20 mouse cellular contexts compared by ENCODE assay signal in genomic region chr5:34999281-34999680, GRCm38 (mm10). TPM values are rescaled to one million over a fixed set of nuclear protein-coding genes. Genes with fewer than 3 reads are reported as not detected.
DNase-seq lines count a peak whose midpoint lies in the region; ATAC-seq and TF ChIP-seq lines count a peak whose summit lies in the region.
"Had no signal": no experiment of that assay in that cellular context is flagged by ENCODE, and none has a peak within 500 bp of the region (broad histone marks: within the 10 kb centered on the region; RNA-seq: fewer than 3 reads in every experiment).

No protein-coding gene starts in this region.

- ATAC-seq in hindbrain, postnatal 0 days = no peak
- no peak for ATAC-seq in hindbrain, embryonic 13.5 days (ENCODE audit: low FRiP score)
- ATAC-seq in limb, embryonic 13.5 days (ENCODE audit: low FRiP score, low read depth) = no peak

- H3K9ac ChIP-seq in hindbrain, postnatal 0 days (replicated peaks; ENCODE audit: low read length) = no peak overlapping the region
- H3K9ac ChIP-seq in hindbrain, embryonic 13.5 days = no peak overlapping the region
- no peak overlapping the region for H3K9ac ChIP-seq in limb, embryonic 13.5 days
- H3K9ac ChIP-seq: heart, embryonic 15.5 days; liver, embryonic 15.5 days; neural tube, embryonic 13.5 days had no signal

- 76% methylated on average over 6 of the region's 6 CpGs for WGBS in hindbrain, postnatal 0 days
- WGBS in hindbrain, embryonic 13.5 days = 76% methylated on average over 6 of the region's 6 CpGs
- WGBS in limb, embryonic 13.5 days = 64% methylated on average over 6 of the region's 6 CpGs

- no peaks in the 10 kb centered on the region for H3K9me3 ChIP-seq in hindbrain, postnatal 0 days (ENCODE audit: low read length)
- H3K9me3 ChIP-seq in hindbrain, embryonic 13.5 days = no peaks in the 10 kb centered on the region
- H3K9me3 ChIP-seq in limb, embryonic 13.5 days = no peaks in the 10 kb centered on the region
- H3K9me3 ChIP-seq: forebrain, embryonic 10.5 days; heart, embryonic 15.5 days; liver, embryonic 15.5 days; neural tube, embryonic 13.5 days had no signal

- no peak for TF ChIP-seq CTCF in hindbrain, postnatal 0 days (IDR thresholded peaks at IDR 0.05; ENCODE audit: low read depth)

- peaks cover 4% of the 10 kb centered on the region; the same call in 1 of the 2 replicates for H3K4me1 ChIP-seq in hindbrain, postnatal 0 days (ENCODE audit: insufficient read depth, low read length)
- H3K4me1 ChIP-seq in hindbrain, embryonic 13.5 days (replicated peaks) = peaks cover 42% of the 10 kb centered on the region
- H3K4me1 ChIP-seq in limb, embryonic 13.5 days = peaks cover 40% of the 10 kb centered on the region

- no peaks in the 10 kb centered on the region for H3K36me3 ChIP-seq in hindbrain, postnatal 0 days (ENCODE audit: insufficient read depth, low read length)
- H3K36me3 ChIP-seq in hindbrain, embryonic 13.5 days = 0 out of 2 replicates have a peak, but pooled peaks cover 7% of the 10 kb centered on the region
- peaks cover 9% of the 10 kb centered on the region for H3K36me3 ChIP-seq in limb, embryonic 13.5 days
- H3K36me3 ChIP-seq: heart, embryonic 15.5 days; neural tube, embryonic 13.5 days had no signal

- H3K4me2 ChIP-seq in hindbrain, postnatal 0 days (ENCODE audit: low read depth, low read length) = no peak overlapping the region
- H3K4me2 ChIP-seq in hindbrain, embryonic 13.5 days = no peak overlapping the region
- peak overlapping the region; percentile 5; the same call in 1 of the 2 replicates for H3K4me2 ChIP-seq in limb, embryonic 13.5 days (replicated peaks)
- H3K4me2 ChIP-seq: heart, embryonic 15.5 days; liver, embryonic 15.5 days; midbrain, embryonic 11.5 days; neural tube, embryonic 13.5 days had no signal

- peak overlapping the region; percentile 48; the same call in 1 of the 2 replicates for H3K27ac ChIP-seq in hindbrain, postnatal 0 days
- no peak overlapping the region for H3K27ac ChIP-seq in hindbrain, embryonic 13.5 days
- no peak overlapping the region for H3K27ac ChIP-seq in limb, embryonic 13.5 days
- H3K27ac ChIP-seq: heart, embryonic 15.5 days; liver, embryonic 15.5 days; macrophage; neural tube, embryonic 13.5 days had no signal

- H3K4me3 ChIP-seq in hindbrain, postnatal 0 days (ENCODE audit: low read length) = no peak overlapping the region
- H3K4me3 ChIP-seq in hindbrain, embryonic 13.5 days = no peak overlapping the region
- H3K4me3 ChIP-seq in limb, embryonic 13.5 days = no peak overlapping the region
- H3K4me3 ChIP-seq: forebrain, embryonic 10.5 days; heart, embryonic 15.5 days; liver, embryonic 15.5 days; neural tube, embryonic 13.5 days had no signal

- DNase-seq in hindbrain, postnatal 0 days (ENCODE audit: low spot score) = no peak
- peak; percentile 57 for DNase-seq in urinary bladder, postnatal 14 days (ENCODE audit: low spot score)
- DNase-seq in urinary bladder, postnatal 25 days (ENCODE audit: low spot score) = no peak
- no peak for DNase-seq in right cerebral cortex, postnatal 25 days
- no peak for DNase-seq in frontal cortex, adult 2 months (ENCODE audit: extremely low spot score in 1 of 2, low spot score in 1 of 2)
- DNase-seq: cerebellum, adult 18-20 months; cerebellum, postnatal 25 days; gastrocnemius, postnatal 36 days; heart, postnatal 4 days; kidney, adult 2 months; kidney, postnatal 10 days; spleen, adult 18-20 months had no signal

- no peaks in the 10 kb centered on the region for H3K27me3 ChIP-seq in hindbrain, postnatal 0 days (ENCODE audit: insufficient read depth, low read length)
- no peaks in the 10 kb centered on the region for H3K27me3 ChIP-seq in hindbrain, embryonic 13.5 days
- H3K27me3 ChIP-seq in limb, embryonic 13.5 days = peaks cover 18% of the 10 kb centered on the region; the same call in 1 of the 2 replicates
- H3K27me3 ChIP-seq: heart, embryonic 15.5 days; liver, embryonic 15.5 days; neural tube, embryonic 13.5 days had no signal

RNA-seq across cellular contexts. Expression of gene Hgfac, which starts 42.0 kb away (rescaled TPM):
- total RNA-seq in hindbrain, postnatal 0 days (2014; rRNA removed) = 0.78 and 1.4 TPM in 2 replicates
- polyA plus RNA-seq in hindbrain, postnatal 0 days (2015; fragmentation: Nextera tagmentation; extraction: Ambion mirVana) = not detected in 2 replicates
- polyA plus RNA-seq in hindbrain, embryonic 13.5 days (2015; fragmentation: Nextera tagmentation; extraction: Ambion mirVana) = 0.47 TPM in 2 replicates
- polyA plus RNA-seq in limb, embryonic 13.5 days (2015; fragmentation: Nextera tagmentation; extraction: Ambion mirVana) = 0.59 and 0.71 TPM in 2 replicates
- polyA plus RNA-seq in frontal cortex, adult 2 months (2012; rRNA removed) = 0.40 and 0.92 TPM in 2 replicates
- polyA plus RNA-seq: macrophage had no signal

RNA-seq across cellular contexts. Expression of gene Rgs12, which starts 50.0 kb away (rescaled TPM):
- 57.9 and 62.5 TPM in 2 replicates for total RNA-seq in hindbrain, postnatal 0 days (2014; rRNA removed)
- polyA plus RNA-seq in hindbrain, postnatal 0 days (2015; fragmentation: Nextera tagmentation; extraction: Ambion mirVana) = 32.3 and 35.1 TPM in 2 replicates
- 54.9 and 59.1 TPM in 2 replicates for polyA plus RNA-seq in hindbrain, embryonic 13.5 days (2015; fragmentation: Nextera tagmentation; extraction: Ambion mirVana)
- polyA plus RNA-seq in limb, embryonic 13.5 days (2015; fragmentation: Nextera tagmentation; extraction: Ambion mirVana) = 50.4 and 54.0 TPM in 2 replicates
- polyA plus RNA-seq in frontal cortex, adult 2 months (2012; rRNA removed) = 58.1 and 62.0 TPM in 2 replicates

RNA-seq across cellular contexts. Expression of gene Dok7, which starts 57.3 kb away (rescaled TPM):
- 24.5 and 26.9 TPM in 2 replicates for total RNA-seq in hindbrain, postnatal 0 days (2014; rRNA removed)
- polyA plus RNA-seq in hindbrain, postnatal 0 days (2015; fragmentation: Nextera tagmentation; extraction: Ambion mirVana) = 10.9 and 11.6 TPM in 2 replicates
- 3.9 and 4.9 TPM in 2 replicates for polyA plus RNA-seq in hindbrain, embryonic 13.5 days (2015; fragmentation: Nextera tagmentation; extraction: Ambion mirVana)
- 5.1 and 5.7 TPM in 2 replicates for polyA plus RNA-seq in limb, embryonic 13.5 days (2015; fragmentation: Nextera tagmentation; extraction: Ambion mirVana)
- 12.7 and 13.5 TPM in 2 replicates for polyA plus RNA-seq in frontal cortex, adult 2 months (2012; rRNA removed)
